Mouse (Mus musculus) cerebellum, postnatal 25 days (tissue): Measurements from ENCODE around the gene Mtus2.

Experiments used
- DNase-seq, 2 experiments: peaks; one replicate each; pipeline ENCODE4 v3.0.0; 2021; ENCODE audit warnings: mixed read lengths in 2 of 2

Mtus2 gene

GRCm38 (mm10) chr5:147958552-147958951 is 1.4 kb downstream of the Mtus2 start:
- peak; percentile 41 to 49 for DNase-seq

GRCm38 (mm10) chr5:147959088-147959487 is 2.0 kb downstream of the Mtus2 start:
- peak; percentile 59 to 73 for DNase-seq

DNA sequence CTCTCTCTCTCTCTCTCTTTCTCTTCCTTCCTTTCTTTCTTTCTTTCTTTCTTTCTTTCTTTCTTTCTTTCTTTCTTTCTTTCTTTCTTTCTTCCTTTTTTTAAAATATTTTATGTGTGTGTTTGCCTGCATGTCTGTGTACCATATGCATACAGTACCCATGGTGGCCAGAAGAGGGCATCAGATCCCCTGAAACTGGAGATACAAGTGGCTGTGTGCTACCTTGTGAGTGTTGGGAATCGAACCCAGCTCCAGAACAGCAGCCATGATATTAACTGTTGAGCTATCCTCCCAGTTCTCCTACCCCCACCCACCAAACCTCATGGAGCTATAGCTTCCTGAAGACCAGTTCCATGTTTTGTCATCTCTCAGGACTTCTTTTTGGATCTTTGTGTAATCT is 3.7 kb downstream of the Mtus2 start:
- peak in 1 of 2 experiments; percentile 55 for DNase-seq

DNA sequence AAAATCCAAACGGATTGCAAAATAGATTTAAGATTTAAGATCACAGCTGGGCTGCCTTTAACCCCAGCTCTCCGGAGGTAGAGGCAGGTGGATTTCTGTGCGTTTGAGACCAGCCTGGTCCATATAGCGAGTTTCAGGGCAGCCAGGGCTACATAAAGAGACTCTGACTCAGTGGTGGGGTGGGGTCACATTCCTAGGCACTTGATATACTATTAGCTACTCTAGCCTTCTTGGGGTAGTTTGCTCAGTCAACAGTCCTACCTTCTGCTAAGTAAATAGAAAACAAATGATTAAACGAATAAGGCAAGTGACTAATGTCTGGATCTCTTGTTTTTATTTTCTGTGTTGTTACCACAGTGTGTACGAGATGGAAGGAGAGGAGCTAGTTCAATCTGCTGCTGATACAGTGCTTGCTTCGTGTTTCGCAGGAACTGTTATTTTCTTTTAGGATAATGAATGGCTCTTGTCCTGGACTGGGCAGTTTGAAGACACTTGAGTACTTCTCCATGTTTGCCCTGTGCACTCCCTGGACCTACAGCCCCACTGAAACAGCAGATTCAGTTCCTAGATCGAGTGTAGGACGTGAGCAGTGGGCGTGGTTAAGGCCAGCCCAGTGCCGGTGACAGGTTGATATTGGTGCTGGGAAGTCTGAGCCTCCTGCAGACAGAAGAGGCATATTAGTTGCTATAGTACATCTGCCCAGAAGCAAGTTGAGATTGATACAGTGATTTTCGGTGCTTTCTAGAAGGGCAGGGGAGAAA is 6.9 kb downstream of the Mtus2 start:
- DNase-seq: no peak

DNA sequence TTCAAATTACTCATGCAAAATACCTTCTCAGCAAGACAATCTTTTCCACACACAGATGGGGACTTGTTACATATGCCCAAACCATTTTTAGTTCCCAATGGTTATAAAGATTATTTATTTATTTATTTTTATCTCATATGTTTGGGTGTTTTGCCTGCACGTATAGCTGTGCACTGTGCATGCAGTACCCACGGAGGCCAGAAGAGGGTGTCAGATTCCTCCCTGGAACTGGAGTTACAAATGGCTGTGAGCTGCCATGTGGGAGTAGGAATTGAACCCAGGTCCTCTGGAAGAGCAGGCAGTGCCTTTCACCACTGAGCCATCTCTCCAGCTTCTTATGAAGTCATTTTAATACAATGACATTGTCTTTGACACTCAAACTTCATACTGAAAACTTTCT is 7.7 kb downstream of the Mtus2 start:
- peak in 1 of 2 experiments; percentile 52 for DNase-seq

- peak in 1 of 2 experiments; percentile 57 for DNase-seq
These were observed 9.5 kb downstream of the Mtus2 start for GRCm38 (mm10) chr5:147966646-147967045.

GRCm38 (mm10) chr5:147969566-147969965 is 12.4 kb downstream of the Mtus2 start:
- DNase-seq: no peak

- DNase-seq: no peak
These were observed 18.9 kb downstream of the Mtus2 start for GRCm38 (mm10) chr5:147976001-147976400.

- no peak for DNase-seq
These were observed 23.5 kb downstream of the Mtus2 start for GRCm38 (mm10) chr5:147980606-147981005.

DNA sequence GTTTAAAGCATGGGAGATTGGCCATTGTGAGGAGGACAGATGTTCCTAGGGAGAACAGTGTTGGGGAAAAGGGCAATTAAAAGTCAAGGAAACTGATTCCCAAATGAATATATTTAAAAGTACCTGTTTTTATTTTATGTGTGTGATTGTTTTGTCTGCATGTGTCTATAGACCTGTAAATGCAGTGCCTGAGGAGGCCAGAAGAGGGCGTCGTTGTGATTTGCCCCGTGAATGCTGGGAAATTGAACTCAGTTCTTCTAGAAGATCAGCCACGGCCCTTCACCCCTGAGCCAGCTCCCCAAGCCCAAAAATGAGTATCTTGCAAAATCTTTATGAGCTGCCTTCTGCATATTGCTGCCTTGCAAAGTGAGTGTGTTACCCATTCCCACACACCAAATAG is 33.2 kb downstream of the Mtus2 start:
- DNase-seq: no peak

DNA sequence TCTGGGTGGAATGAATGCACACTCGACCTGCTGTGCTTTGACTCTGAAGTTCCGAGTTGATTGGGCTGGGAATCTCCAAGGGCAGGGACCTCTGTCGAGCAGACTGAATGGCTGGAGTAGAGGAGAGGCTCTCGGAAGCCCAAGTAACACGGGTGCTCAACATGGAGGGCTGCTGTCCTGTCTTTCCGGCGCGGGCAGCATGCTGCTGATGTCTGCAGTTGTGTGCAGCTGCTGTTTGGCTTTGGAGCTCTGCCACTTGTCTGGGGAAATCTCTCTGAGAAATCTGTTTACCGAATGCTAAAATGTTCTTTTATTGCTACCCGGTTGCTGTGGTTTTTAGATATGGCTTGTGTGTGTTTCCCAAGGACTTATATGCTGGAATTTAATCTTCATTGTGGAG is 33.7 kb downstream of the Mtus2 start:
- no peak for DNase-seq

DNA sequence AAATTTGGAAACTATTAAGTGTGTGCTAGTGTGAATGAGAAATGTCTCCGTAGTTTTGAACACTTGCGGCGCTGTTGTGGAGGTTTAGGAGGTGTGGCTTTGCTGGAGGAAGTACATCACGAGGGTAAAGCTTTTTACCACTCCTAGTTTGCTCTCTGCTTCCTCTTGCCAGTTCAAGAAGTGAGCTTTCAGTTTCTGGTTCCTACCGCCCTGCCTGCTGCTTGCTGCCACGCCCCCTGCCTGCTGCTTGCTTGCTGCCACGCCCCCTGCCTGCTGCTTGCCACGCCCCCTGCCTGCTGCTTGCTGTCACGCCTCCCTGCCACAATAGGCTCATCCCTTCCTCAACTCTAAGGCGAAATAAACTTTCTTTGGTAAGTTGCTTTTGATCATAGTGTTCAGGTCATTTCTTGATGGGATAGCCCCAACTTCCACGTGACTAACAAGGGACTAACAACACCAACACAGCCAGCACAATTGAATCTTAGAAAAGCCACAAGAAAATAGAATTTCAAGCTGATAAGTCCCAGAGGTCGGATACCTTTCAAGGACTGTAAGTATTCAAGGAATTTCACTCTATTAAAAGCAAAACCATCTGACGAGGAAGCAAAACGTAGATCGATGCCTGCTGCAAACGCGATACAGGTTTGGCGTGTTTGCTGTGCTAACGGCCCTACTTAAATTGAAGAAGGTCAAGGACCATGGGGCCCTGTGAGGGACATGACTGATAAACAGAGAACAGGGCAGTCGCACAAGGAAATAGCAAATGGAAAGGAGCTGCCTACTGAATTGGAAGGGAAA is 35.7 kb downstream of the Mtus2 start:
- peak in 1 of 2 experiments; percentile 48 for DNase-seq

GRCm38 (mm10) chr5:148005263-148005662 is 48.1 kb downstream of the Mtus2 start:
- DNase-seq: no peak

DNA sequence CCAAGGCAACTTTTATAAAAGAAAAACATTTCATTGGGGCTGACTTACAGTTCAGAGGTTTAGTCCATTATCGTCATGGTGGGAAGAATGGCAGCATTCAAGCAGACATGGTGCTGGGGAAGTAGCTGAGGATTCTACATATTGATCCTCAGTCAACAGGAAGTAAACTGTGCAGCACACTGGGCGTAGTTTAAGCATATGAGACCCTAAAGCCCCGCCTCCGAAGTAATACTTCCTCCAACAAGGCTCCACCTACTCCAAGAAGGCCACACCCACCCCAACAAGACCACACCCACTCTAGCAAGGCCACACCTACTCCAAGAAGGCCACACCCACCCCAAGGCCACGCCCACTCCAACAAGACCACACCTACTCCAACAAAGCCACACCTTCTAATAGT is 55.0 kb downstream of the Mtus2 start:
- DNase-seq: no peak

GRCm38 (mm10) chr5:148014133-148014854 is 57.2 kb downstream of the Mtus2 start:
- no peak for DNase-seq

DNA sequence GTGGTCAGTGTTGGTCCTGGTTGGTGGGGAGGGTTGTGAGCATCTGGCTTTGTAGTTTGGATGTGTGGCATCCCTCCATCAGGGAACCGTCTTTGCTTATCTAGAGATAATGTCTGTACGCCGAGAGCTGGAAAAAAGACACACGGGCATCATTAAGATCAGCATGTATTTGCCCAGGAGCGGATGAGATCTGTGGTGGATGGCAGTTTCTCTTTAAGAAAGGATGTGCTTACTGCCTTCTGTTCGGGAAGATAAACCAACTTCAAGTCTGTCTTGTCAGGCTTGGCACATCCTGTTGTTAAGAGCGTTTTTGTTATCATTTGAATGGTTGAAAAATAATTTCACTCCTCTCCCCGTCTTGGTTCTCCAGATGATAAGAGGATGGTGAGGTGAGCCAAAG is 58.3 kb downstream of the Mtus2 start:
- no peak for DNase-seq

DNA sequence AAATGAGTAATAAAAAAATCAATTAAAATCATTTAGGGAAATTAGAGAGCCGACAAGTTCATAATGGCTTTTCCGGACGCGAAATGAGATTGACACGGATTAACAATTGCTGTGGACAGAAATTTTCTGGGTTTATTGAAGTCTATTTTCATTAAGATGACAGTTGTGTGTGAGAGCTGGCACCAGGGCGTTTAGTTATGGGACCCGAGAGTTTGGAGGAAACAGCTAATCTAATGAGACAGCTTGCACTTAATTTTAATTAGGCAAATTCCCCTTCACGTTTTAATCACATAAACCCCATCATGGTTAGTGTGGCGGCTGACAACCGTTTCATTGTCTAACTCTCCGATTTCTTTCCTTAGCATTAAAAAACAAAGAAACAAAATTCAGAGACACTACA is 60.3 kb downstream of the Mtus2 start:
- DNase-seq: no peak

DNA sequence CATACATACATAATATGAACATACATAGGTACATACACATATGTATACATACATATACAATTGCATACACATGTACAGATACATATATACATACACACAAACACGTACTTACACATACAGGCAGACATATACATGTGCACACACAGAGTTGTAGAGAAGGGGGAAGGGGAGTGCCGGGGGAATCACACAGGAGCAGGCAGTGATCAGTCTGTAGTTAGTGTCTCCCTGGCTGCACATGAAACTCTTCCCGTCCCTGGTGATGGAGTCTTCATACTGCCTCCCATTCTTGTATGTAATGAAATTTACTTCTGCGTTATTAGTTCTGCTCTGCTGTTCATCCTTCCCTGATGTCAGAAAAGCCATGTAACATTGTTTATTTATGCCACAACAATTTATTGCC is 65.7 kb downstream of the Mtus2 start:
- DNase-seq: no peak

DNA sequence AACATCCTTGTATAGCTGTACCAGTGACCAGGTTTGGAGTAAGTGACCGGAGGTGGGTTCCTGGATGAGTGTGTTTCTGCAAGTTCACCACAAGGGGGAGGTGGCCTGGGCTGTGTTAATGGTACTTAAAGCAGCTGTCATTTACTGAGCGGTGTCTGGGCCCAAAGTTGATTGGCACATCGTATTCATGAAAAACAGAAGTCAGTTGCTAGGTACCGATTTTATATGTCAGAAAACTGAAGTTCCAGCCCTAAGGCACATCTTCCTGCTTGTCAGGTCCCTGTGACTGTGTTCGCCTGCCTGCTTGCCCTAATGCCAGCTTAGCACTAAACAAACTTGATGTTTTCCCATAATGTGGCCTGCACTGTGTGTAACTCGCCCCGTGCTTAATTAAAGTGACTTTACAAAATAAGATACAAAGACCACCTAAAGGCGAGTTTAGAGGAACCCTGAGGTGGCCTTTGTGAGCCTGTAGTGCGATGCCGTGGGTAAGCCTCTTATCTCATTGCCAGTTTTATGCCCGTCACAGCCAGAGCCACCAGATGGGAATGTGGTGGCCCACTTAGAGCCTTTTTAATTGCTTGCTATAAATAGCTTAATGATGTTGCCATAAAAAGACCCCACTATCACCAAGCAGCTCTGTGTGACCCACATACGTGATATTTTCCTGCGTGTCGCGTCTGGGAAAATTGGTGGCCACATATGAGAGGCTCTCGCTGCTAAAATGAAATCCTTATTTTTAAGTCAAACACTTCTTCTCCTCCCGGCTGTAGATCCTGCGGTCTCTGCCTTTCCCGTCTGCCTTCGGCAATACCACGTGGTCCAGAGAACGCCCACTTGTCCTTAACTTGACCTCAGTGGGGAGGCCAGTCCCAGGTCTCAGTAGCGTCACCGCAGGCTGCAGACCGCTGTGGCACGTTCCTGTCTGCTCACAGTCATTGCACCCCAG is 69.6 kb downstream of the Mtus2 start:
- DNase-seq: peak; percentile 48 to 56

DNA sequence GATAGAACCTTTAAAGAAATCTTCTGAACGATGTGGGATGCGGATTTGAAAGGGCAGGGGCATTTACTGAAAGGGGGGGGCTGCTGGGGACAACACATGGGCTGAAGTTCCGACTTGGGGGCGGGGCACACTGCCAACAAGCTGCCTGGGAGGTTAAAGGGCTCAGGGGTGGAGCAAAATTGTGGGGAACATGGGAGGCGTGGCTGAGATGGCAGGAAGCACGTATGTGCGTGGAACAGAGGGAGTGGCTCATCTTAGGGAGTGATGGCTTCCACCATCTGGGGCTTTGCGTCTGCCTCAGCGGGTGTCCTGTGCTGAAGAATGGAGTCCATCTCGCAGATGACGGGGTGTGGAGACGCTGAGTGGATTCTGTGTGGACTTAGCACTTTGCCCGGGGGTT is 70.9 kb downstream of the Mtus2 start:
- peak; percentile 25 to 41 for DNase-seq

- DNase-seq: no peak
These were observed 84.5 kb downstream of the Mtus2 start for GRCm38 (mm10) chr5:148041661-148042060.

GRCm38 (mm10) chr5:148048200-148048599 is 91.1 kb downstream of the Mtus2 start:
- peak; percentile 74 to 77 for DNase-seq
